Mouse (Mus musculus) myocyte (in vitro differentiated cells): ENCODE data around the gene Gabrr3.

Experiments used
- CEBPB ChIP-seq: IDR thresholded peaks from 2 replicates; pipeline ENCODE4 v1.6.1; 2011; ENCODE audit warnings: mild to moderate bottlenecking, moderate library complexity; ENCODE audit not compliant: poor library complexity, insufficient read depth, severe bottlenecking
- MAX ChIP-seq: IDR thresholded peaks from one replicate; pipeline ENCODE4 v1.6.1; 2011; ENCODE audit warnings: low read depth, mild to moderate bottlenecking, control low read depth
- POLR2A ChIP-seq: IDR thresholded peaks from one replicate; pipeline ENCODE4 v1.6.1; 2011; ENCODE audit warnings: low read depth, mild to moderate bottlenecking, control low read depth, moderate library complexity; ENCODE audit not compliant: insufficient read length
- USF1 ChIP-seq: IDR thresholded peaks from one replicate; pipeline ENCODE4 v1.6.1; 2011; ENCODE audit warnings: low read depth, mild to moderate bottlenecking, control low read depth, moderate library complexity

GRCm38 (mm10) chr16:59444880-59445559 is 37.9 kb downstream of the Gabrr3 start:
- TF ChIP-seq POLR2A (no peak), CEBPB (no peak), MAX (no peak), USF1 (no peak)
